Mouse (Mus musculus) ovary, adult 18-20 months (tissue): ENCODE results near the gene Eif4a1.

Experiments
- DNase-seq: peaks from one replicate; pipeline ENCODE4 v3.0.0; 2022; ENCODE audit warnings: low spot score, mixed read lengths

Eif4a1 gene

DNA sequence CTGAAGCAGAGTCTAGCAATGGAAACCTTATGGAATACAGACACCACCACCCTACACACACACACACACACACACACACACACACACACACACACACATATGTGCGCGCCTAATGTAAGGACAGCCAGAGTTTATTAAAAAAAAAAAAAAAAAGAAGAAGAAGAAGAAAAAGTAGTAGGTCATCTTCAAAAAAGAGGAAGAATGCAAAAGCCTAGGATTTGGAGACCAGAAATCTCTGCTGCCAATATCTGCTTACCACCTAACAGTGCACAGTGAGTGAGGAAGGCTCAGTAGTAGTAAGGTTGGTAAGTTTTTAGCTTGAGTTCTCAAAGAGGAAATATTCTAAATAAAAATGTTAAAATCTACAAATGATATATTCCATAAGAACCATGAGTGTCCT, 6.9 kb upstream of the Eif4a1 start:
- DNase-seq = no peak

DNA sequence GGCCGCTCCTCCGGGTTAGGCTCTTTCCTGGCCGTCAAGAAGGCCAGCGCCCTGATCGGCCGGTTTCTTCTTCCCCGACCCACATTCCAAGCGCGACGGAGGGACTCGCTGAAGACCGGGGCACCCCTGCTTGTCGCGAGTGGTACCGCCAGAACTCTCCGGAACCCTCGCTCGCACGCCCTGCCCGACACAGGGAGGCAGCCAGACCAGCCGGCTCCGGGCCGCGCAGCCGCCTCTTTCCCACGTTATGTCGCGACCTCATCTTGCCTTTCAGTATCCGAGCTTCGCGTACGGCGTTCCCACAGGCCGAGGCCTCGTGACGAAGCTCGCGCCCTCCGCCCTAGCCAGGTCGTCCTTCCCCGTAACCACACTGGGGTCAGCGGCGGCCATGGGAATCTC, 498 bp downstream of the Eif4a1 start:
- DNase-seq = no peak

DNA sequence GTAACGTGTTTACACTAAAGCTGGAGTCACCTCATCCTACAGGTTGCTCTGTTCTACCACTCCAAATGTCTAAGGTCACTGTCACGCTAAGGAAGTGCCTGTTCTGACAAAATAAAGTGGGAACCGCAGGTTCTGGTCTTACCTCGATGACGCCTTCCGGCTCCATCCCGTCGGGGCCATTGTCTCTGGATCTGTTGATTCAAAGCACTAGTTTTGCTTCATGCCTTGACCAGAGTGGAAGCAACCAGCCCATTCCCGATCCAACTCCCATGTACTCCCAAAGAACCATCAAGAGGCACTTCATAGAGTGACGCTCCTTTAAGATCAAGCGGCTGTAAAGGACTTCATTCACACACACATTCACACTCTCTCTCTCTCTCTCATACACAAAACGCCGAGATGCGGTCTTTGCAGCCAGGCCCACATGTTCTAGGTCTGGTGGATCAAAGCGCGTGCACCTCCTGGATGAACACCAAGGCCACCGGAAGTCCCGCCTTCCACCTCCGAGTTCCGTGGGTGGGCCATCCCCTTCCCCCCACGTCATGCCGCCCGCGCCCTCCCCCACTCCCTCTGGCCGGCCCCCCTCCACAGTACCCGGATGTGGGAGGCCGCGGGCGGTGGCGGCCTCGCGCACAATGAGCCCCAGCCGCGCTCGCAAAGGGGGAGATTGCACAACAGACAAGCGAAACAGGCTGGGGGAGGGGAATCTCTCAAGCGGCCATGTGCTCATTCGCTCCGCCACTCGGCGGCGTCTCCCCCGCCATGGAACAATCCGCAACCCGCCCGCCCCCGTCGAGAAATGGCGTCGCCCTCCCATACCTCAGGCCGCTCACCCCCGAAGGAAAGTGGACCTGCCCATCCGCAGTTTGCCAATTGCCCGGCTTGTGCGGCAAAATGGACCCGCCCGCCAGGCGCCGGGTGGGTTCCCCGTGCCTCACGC, 1.2 kb downstream of the Eif4a1 start:
- peak; percentile 85 for DNase-seq

DNA sequence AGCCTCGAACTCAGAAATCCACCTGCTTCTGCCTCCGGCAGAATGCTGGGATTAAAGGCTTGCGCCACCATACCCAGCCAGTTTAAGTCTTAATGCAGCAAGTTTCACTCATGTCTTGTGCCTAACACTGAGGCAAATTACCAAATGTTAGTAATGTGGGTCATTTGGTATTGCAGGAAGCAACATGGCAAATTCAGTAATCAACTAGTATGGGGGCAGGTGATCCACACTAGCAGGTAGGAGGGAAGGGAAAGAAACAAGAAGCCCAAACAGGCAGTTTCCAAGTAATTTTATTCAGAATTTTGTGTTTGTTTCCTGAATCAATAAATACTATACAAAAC, 5.6 kb downstream of the Eif4a1 start:
- DNase-seq = no peak

DNA sequence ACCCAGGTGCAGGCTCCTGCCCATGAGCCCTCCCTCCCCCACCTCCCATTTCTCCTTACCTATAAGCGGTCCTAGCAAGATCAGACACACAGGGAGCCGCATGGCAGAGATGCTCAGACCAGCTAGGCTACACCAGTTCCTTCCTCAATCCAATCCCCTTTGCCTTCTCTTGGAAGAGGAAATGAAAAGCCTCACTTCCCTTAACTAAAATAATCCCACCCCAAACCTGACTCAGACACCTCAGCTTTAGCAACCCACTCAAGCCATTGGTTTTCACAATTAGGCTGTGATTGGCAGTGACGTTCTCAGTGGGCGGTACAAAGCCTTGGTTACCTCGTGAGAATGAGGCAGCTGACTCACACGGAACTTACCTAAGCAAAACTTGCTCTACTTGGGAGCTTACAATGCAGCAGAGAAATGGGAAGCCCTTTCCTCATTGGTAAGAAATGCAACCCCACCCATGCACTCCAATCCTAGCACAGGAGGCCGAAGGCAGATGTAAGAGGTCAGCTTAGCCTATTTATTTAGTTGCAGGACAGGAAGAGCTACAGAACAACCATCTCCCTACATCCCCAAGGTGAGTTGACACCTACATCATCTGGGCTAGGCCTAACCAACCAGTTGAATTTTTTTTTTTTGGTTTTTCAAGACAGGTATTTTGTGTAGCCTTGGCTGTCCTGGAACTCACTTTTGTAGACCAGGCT, 6.1 kb downstream of the Eif4a1 start, which contains the start of gene Cd68:
Gene Cd68 (minus strand): TSS at position 193 of the 704 bp plus-strand sequence.
- no peak for DNase-seq

DNA sequence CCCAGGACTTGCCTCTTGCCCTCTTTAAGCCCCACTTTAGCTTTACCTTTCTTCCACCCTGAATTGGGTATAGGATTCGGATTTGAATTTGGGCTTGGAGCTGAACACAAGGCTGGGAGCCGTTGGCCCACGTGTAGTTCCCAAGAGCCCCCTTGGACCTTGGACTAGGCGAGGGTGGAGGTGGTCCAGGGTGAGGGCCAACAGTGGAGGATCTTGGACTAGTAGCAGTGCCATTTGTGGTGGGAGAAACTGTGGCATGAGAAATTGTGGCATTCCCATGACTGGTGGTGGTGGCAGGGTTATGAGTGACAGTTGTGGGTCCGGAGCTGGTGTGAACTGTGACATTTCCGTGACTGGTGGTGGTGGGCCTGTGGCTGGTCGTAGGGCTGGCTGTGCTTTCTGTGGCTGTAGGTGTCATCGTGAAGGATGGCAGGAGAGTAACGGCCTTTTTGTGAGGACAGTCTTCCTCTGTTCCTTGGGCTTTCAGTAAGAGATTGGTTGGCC, 6.7 kb downstream of the Eif4a1 start:
- no peak for DNase-seq

DNA sequence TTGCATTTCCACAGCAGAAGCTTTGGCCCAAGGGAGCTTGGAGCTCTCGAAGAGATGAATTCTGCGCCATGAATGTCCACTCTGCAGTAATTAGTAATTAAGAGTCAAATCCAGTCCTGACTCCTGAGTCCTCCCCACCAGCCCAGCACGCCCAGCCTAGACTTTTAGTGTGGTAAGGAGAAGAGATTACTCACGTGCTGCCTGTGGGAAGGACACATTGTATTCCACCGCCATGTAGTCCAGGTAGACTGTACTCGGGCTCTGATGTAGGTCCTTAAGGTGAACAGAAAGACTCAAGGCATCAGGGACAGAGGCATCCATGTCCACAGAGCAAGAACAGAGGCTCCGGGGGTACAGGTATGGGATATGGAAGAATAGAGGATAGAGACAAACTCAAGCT, 7.4 kb downstream of the Eif4a1 start:
- DNase-seq = no peak

DNA sequence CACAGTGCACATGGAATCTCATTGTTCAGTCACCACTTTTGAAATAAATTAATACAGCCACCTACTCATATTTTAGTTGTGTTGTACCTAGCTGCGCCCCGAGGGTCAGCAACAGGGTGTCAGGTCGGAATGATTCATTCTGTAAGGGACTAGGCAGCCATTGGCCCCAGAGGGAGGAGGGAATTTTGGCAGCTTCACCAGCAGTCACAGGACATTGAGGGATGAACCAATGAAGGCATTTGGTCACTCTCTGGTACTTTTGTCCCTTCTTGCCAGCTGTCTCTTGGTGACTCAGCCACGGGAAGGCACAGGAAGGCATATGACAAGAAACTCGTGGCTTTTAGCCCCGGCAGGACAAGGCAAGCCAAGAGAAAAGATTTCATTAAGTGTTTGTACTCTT, 8.4 kb downstream of the Eif4a1 start:
- no peak for DNase-seq

DNA sequence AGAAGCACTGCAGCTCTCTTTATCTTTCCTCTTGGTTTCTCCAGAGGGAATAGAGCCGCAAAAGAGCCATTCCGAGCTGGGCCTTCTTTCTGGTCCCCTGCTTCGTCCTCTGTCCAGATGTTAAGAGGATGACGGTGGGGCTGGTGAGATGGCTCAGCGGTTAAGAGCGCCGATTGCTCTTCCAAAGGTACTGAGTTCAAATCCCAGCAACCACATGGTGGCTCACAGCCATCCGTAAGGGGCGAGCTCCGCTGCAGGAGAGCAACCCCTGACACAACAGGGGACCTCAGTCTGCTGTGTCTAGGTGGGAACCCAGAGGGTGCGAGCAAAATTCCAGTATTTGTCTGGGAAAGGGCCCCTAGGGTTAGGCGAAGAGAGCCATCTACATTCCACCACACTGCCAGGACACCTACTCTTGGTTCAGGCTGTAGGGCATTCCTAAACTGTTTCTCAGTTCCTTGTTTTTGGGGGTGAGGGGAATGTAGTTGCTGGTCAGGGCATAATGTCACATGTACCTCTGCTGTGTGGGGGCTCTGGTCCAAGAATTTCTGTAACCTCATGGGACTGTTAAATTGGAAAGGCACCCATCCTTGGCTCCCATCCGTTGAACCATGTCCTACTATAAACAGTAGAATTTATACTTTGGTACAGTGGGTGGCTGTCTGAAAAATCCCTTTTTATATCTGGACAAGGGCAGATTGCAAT, 9.1 kb downstream of the Eif4a1 start:
- no peak for DNase-seq

DNA sequence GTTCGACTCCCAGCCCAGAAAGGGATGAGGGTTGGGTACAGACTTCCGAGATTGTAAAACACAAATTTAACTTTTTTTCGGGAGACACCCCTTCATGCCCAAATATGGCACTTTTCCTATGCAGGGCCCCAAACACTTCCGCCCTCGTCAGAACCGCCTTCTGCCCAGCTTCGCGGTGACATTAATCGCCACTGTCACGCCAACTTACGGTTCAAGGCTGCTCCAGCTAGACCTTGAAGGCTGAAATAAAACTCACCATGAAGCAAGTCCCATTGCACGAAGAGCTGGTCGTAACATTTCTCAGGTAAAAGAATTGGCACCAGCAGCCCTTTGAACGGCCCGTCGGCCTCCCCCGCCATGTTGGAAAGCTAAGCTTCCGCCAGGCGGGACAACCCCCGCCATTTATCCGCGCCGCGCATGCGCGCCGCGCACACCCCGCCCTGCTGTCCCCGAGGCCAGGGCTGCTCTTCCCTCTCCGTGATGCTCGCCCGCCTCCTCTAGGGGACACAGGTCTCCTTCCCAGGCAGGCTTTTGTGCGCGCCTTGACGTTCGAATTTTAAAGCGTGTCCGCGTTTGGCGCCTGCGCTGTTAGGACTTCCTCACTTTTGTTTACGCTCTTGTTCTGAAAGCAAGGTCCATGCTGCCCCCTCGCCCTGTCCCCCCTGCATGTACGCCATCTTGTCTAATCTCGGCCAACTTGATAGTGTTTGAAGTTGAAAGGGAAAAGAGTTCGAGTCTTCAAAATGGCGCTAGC, 9.8 kb downstream of the Eif4a1 start, which contains the start of gene Mpdu1:
Gene Mpdu1 (minus strand): TSS at position 430 of the 754 bp plus-strand sequence.
- DNase-seq = peak; percentile 96

DNA sequence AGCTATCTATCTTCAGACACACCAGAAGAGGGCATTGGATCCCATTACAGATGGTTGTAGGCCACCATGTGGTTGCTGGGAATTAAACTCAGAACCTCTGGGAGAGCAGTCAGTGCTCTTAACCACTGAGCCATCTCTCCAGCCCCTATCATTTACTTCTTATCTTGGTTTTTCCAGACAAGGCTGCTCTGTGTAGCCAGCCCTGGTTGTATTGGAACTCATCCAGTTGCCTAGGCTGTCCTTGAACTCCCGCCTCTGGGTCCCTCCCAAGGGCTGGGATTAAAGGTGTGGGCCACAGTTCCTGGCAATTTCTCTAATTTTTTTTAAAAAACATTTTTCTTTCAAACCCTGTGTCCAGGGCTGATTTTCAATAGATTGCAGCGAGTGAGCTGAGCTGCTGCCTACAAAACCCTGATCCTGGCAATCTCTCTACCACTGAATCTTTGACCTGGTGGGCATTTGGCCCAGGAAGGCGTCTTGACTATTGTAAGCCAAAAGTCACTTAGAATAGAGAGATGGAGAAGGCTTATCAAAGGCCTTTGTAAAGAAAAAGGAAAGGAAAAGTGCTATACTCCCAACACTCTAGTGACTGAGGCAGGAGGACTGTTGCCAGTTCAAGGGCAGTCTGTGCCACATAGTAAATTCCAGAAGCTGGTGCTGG, 10.9 kb downstream of the Eif4a1 start:
- DNase-seq = peak; percentile 74

DNA sequence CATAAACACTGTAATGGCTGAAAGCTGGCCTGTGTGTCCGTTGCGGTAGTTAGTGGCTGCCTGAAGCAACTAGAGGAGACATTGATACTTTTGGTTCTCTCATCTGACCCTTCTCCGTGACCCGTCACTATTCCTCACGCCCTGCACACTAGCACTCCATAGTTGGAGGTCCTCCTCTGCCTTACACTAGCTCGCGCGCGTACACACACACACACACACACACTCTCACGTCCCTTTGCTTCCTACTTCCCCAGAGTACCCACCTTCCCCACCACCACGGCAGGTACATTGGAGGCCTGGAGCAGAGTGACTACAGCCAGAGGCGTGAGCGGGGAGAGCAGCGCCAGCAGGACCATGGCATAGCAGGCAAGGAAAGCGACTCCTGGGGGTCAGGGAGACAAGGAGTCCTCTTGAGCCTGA, 14.8 kb downstream of the Eif4a1 start:
- no peak for DNase-seq

DNA sequence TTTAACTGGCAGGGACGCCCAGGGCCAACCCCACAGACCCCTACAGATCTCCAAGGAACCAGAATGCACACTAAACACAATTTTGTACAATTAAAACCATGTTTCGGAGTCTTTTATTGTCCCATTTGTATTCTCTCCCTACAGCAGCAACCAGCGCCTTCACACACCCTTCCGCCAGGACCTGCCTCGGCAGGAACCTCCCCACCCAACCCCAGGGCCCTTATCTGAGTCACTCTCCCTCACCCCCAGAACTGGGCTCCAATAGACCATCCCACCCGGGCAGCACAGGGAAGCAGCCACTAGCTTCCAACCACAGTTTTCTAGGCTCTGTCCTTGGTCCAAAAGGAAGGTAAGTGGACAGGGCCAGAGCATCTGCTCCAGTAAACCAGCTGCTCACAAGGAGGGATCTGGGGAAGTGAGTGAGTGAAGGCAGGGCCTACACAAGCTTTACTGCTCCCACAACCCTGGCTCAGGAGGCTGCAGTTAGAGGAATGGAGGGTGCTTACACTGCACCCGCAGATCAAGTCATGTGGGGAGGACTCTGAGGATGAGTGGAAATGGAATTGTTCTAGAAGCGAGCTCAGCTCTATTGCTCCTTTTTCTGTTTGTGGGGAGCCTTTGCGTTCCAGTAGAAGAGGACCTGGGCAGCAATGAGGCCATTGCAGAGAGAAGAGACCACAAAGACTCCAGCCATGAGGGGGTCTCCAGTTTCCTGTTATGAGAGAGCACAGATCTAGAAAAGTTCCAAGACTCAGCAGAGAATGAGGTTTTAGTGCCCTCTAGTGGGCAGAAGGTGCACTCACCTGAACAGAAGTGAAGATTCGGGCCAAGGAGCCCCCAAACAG, 15.4 kb downstream of the Eif4a1 start:
- DNase-seq = no peak

DNA sequence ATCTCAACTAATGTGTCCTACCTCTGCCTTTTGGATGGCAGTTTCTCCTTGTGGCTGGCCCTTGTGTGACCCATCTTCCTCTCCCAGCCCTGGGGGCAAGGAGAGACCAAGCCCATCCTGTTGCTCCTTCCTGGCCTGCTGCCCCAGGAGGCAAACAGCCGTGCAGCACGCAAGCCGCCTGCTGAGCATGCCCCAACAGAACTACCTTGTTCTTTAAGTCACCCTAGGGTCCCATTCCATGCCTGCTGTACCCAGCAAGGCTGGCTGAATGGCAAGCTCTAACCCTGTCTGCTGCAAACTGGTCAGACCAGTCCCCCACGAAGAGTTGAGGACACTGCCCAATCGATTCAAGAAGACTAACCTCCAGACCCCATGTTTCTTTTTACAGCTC, 16.2 kb downstream of the Eif4a1 start:
- no peak for DNase-seq

DNA sequence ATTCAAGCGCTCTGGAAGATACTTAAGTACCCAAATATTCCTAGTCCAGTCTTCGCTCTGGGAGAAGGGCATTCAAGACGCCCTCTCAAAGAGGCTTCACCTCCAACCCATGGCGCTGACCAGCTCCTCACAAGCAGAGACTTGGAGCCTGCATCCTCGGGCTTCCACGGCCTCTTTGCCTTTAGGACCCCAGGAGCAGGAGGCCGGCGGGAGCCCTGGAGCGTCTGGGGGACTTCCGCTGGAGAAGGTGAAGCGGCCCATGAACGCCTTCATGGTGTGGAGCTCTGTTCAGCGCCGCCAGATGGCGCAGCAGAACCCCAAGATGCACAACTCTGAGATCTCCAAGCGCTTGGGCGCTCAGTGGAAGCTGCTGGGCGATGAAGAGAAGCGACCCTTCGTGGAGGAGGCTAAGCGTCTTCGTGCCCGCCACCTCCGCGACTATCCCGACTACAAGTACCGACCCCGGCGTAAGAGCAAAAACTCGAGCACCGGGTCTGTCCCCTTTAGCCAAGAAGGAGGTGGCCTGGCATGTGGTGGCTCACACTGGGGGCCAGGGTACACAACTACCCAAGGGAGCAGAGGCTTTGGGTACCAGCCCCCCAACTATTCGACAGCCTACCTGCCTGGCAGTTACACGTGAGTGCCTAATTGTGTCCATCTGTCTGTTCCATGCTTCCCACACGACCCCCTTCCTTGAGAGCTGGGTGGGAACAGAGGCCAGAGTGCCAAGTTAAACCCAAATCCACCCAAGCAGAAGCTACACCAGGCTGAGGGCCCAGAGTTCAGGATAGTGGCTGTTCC, 16.8 kb downstream of the Eif4a1 start, which contains the start of gene Sox15:
Gene Sox15 (plus strand): TSS at position 51 of the 801 bp plus-strand sequence.
- no peak for DNase-seq

DNA sequence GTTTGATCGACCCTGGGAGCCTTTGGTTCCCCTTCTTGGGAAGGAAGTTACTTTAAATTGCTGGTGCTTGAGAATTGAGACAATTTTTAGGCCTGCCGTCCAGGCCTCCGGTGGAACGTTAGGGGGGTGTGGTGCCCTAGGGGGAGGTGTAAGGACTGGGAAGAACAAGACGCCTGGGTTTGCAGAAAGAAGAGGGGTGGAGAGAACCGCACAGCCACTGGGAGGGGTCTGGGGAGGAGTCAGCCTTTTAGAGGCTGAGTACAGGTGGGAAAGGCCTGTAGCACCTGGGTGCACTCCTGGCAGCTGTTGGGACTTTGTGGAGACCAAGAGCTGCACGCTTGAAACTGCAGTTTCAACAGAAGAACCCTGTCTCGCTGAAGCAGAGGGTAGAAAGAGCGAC, 17.5 kb downstream of the Eif4a1 start:
- DNase-seq = no peak

DNA sequence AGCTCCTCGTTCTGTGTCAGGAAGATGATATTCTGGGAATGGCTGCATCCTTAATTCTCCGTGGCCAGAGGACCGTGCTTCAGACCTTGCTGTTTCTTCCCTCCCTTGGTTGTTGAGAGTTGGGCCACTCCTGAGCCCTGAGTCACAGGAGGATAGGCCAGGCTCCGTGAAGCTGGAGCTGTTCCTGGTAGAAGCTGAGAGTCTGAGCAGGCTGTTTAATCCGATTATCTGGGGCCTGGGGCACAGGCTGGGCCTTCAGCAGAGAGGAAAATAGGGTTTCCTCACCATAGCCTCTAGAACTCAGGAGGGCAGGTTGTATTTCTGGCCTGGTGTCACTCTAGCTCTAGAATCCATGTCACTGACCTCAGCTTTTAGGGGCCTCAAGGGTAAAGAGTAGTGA, 18.8 kb downstream of the Eif4a1 start:
- no peak for DNase-seq

DNA sequence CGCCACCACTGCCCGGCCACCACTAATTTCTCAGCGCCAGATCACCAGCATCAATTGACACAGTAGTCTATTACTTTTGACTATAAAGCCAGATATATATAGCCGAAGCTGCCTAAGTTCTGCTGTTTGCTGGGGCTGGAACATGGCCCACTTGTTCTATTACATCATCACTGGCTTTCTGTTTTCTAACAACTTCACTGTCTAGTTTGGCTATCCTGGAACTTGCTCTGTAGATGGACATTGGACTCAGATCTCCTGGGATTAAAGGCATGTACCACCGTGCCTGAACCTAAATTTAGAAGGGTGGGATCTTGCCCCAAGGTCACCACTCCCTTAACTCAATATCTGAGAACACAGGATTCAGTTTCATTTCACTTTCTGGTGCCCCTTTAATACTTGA, 26.4 kb downstream of the Eif4a1 start:
- no peak for DNase-seq

DNA sequence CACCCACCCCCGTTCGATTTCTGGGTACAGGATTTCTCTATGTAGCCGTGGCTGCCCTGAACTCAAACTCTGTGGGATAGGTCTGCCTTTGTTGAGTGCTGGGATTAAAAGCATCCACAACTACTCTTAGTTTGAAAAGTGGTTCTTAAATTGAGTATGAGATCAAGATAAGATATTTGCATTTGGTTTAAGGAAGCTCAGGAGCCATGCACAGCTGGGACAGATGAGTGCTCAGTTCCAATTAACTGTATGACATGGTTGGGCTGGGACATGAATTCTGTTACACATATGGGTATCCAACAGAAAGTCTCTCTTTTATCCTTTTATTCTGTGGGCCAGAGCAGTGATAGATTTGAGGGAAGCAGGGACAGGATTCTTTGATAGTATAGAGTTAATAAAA, 36.8 kb downstream of the Eif4a1 start:
- no peak for DNase-seq
